In genomic region chr3:57448445-57448844, GRCm38 (mm10) we compare ENCODE assay signal across 8 mouse cellular contexts. TPM values are rescaled to one million over a fixed set of nuclear protein-coding genes. Genes with fewer than 3 reads are reported as not detected.
A peak's percentile ranks its signal among the peaks of the same experiment; 100 is the strongest.
DNase-seq lines count a peak whose midpoint lies in the region; ATAC-seq and TF ChIP-seq lines count a peak whose summit lies in the region.
"Had no signal": no experiment of that assay in that cellular context is flagged by ENCODE, and none has a peak within 500 bp of the region (broad histone marks: within the 10 kb centered on the region; RNA-seq: fewer than 3 reads in every experiment).

No protein-coding gene starts in this region.

- intact Hi-C loops in heart, postnatal 10 days (cut with DNase I), result loop anchor here (1.0 to 5.0 kb wide), 2 partner anchors 111 to 181 kb away; no protein-coding TSS in a partner anchor

- no peak overlapping the region for H3K9ac ChIP-seq in ES-E14 (ENCODE audit: insufficient read depth, low read depth, low read length, poor library complexity, severe bottlenecking)
- no peak overlapping the region for H3K9ac ChIP-seq in embryonic facial prominence, embryonic 13.5 days
- no peak overlapping the region for H3K9ac ChIP-seq in lung, embryonic 14.5 days

- WGBS in embryonic facial prominence, embryonic 13.5 days, result 26% methylated on average over 5 of the region's 5 CpGs
- 30% methylated on average over 5 of the region's 5 CpGs for WGBS in lung, embryonic 14.5 days

- no peaks in the 10 kb centered on the region for H3K9me3 ChIP-seq in ES-E14 (ENCODE audit: control insufficient read depth, insufficient read depth, low read depth, low read length)
- H3K9me3 ChIP-seq in embryonic facial prominence, embryonic 13.5 days, result no peaks in the 10 kb centered on the region
- H3K9me3 ChIP-seq in lung, embryonic 14.5 days (ENCODE audit: low read depth, low read length), result no peaks in the 10 kb centered on the region

- ATAC-seq in embryonic facial prominence, embryonic 13.5 days (ENCODE audit: insufficient number of reproducible peaks, insufficient read depth, low FRiP score, low TSS enrichment, low read depth), result no peak
- peak; percentile 41; the same call in 1 of the 2 replicates for ATAC-seq in lung, embryonic 14.5 days (ENCODE audit: insufficient read depth)

- no peaks in the 10 kb centered on the region for H3K4me1 ChIP-seq in ES-E14 (ENCODE audit: control insufficient read depth in 2 of 2, insufficient read depth in 2 of 2, low read length in 2 of 2, poor library complexity in 1 of 2)
- H3K4me1 ChIP-seq in embryonic facial prominence, embryonic 13.5 days, result peaks cover 5% of the 10 kb centered on the region; the same call in 1 of the 2 replicates
- no peaks in the 10 kb centered on the region for H3K4me1 ChIP-seq in lung, embryonic 14.5 days (ENCODE audit: insufficient read depth)

- in situ Hi-C loops in ES-E14 (cut with MboI; ENCODE audit: low sequenced_read_pairs in 2 of 2, unreplicated experiment in 2 of 2), result no loop called here

- peak; percentile 47 for DNase-seq in ES-E14 (ENCODE audit: low read depth, low spot score)
- peak; percentile 55 for DNase-seq in adrenal gland, postnatal 25 days
- DNase-seq in heart, postnatal 10 days, result peak; percentile 80 to 86
- DNase-seq in kidney, postnatal 4 days, result peak; percentile 79 to 85
- DNase-seq in lung, embryonic 14.5 days, result peak; percentile 95
- peak; percentile 73 for DNase-seq in right cerebral cortex, adult 18-20 months

- no peaks in the 10 kb centered on the region for H3K27me3 ChIP-seq in embryonic facial prominence, embryonic 13.5 days
- H3K27me3 ChIP-seq in lung, embryonic 14.5 days (ENCODE audit: insufficient read depth, low read length), result no peaks in the 10 kb centered on the region

- H3K4me2 ChIP-seq in embryonic facial prominence, embryonic 13.5 days, result no peak overlapping the region
- H3K4me2 ChIP-seq in lung, embryonic 14.5 days, result no peak overlapping the region

- H3K27ac ChIP-seq in ES-E14 (ENCODE audit: insufficient read depth, low read depth, low read length, poor library complexity, severe bottlenecking), result no peak overlapping the region
- 0 out of 2 replicates have a peak overlapping the region, but pooled peaks have one; percentile 19 for H3K27ac ChIP-seq in embryonic facial prominence, embryonic 13.5 days
- H3K27ac ChIP-seq in lung, embryonic 14.5 days (ENCODE audit: low read depth), result no peak overlapping the region

- no peaks in the 10 kb centered on the region for H3K36me3 ChIP-seq in ES-E14 (ENCODE audit: control insufficient read depth, insufficient read depth, low read length, poor library complexity, severe bottlenecking)
- no peaks in the 10 kb centered on the region for H3K36me3 ChIP-seq in embryonic facial prominence, embryonic 13.5 days
- H3K36me3 ChIP-seq in lung, embryonic 14.5 days (ENCODE audit: insufficient read depth), result no peaks in the 10 kb centered on the region

- H3K4me3 ChIP-seq in ES-E14 (ENCODE audit: insufficient read depth in 1 of 2, low read depth in 1 of 2, low read length in 2 of 2, poor library complexity in 1 of 2, severe bottlenecking in 1 of 2), result no peak overlapping the region
- no peak overlapping the region for H3K4me3 ChIP-seq in embryonic facial prominence, embryonic 13.5 days
- no peak overlapping the region for H3K4me3 ChIP-seq in lung, embryonic 14.5 days (ENCODE audit: low read depth, low read length)

- peak; percentile 90 for TF ChIP-seq CTCF in lung, embryonic 14.5 days (IDR thresholded peaks at IDR 0.05; ENCODE audit: low read depth)

TF ChIP-seq in ES-E14, 5 proteins besides CTCF, POLR2A, EP300 and RAD21:
- TF ChIP-seq HCFC1 (IDR thresholded peaks at IDR 0.05; ENCODE audit: borderline replicate concordance, insufficient read depth, low read length) (no peak), ZNF384 (IDR thresholded peaks at IDR 0.05; ENCODE audit: low read depth, low read length) (0 out of 2 replicates have a peak, but pooled peaks have one; percentile 5), CHD2 (IDR thresholded peaks at IDR 0.05; ENCODE audit: low read depth, low read length) (no peak), ZC3H11A (IDR thresholded peaks at IDR 0.05; ENCODE audit: borderline replicate concordance, low read depth, low read length) (peak; percentile 62; the same call in 1 of the 2 replicates), MAFK (IDR thresholded peaks at IDR 0.05; ENCODE audit: insufficient read depth, low read depth, low read length) (no peak)

RNA-seq across cellular contexts. Expression of gene Tm4sf4, which starts 23.3 kb away (rescaled TPM):
- not detected in 2 replicates for total RNA-seq in ES-E14 (2012; rRNA removed)
- 0.81 and 1.2 TPM in 2 replicates for total RNA-seq in adrenal gland, postnatal 25 days (2021)
- 0.87 TPM in 1 of 2 replicates, not detected in the other for polyA plus RNA-seq in embryonic facial prominence, embryonic 13.5 days (2015; fragmentation: Nextera tagmentation; extraction: Ambion mirVana)
- not detected for total RNA-seq in heart, postnatal 10 days (2021)
- 0.12 TPM in 1 of 2 replicates, not detected in the other for polyA plus RNA-seq in lung, embryonic 14.5 days (2014; fragmentation: Nextera tagmentation; extraction: Ambion mirVana)
- total RNA-seq: layer of hippocampus, adult 18-20 months had no signal
